Mouse (Mus musculus) thymus, adult 2 months (tissue): Measurements from ENCODE around the gene Scgb3a1. TPM values are rescaled to one million over a fixed set of nuclear protein-coding genes. Genes with fewer than 3 reads are reported as not detected.

Source experiments
- DNase-seq: peaks from one replicate; pipeline ENCODE4 v3.0.0; 2021
- H3K27ac ChIP-seq: fragments of 200-500 bp; 2 replicates; pipeline ENCODE4 v1.5.1; 2012; ENCODE audit warnings: low read length, control low read depth; ENCODE audit not compliant: control insufficient read depth, insufficient read depth
- H3K27me3 ChIP-seq: fragments of 200-500 bp; 2 replicates; pipeline ENCODE4 v1.6.1; 2012; ENCODE audit warnings: mild to moderate bottlenecking, low read length, moderate library complexity, mixed read lengths; ENCODE audit not compliant: control insufficient read depth, insufficient read depth
- H3K36me3 ChIP-seq: fragments of 200-500 bp; 2 replicates; pipeline ENCODE4 v1.6.1; 2012; ENCODE audit warnings: mild to moderate bottlenecking, low read length, moderate library complexity; ENCODE audit not compliant: control insufficient read depth, insufficient read depth
- H3K4me1 ChIP-seq: fragments of 200-500 bp; replicated peaks from 2 replicates; pipeline ENCODE4 v1.6.1; 2012; ENCODE audit warnings: low read length; ENCODE audit not compliant: control insufficient read depth, insufficient read depth
- H3K4me3 ChIP-seq: fragments of 200-500 bp; 2 replicates; pipeline ENCODE4 v1.5.1; 2012; ENCODE audit warnings: mild to moderate bottlenecking, low read length, control low read depth, moderate library complexity; ENCODE audit not compliant: control insufficient read depth, insufficient read depth
- CTCF ChIP-seq: fragments of 200-500 bp; IDR thresholded peaks from 2 replicates; pipeline ENCODE4 v1.5.1; 2012; ENCODE audit warnings: mild to moderate bottlenecking, control low read depth, low read length, moderate library complexity, borderline replicate concordance; ENCODE audit not compliant: control insufficient read depth, poor library complexity, insufficient read depth; ENCODE audit errors: extremely low read depth
- POLR2A ChIP-seq: fragments of 200-500 bp; IDR thresholded peaks from 2 replicates; pipeline ENCODE4 v1.6.1; 2012; ENCODE audit warnings: mild to moderate bottlenecking, low read length, control low read depth, moderate library complexity; ENCODE audit not compliant: control insufficient read depth, poor library complexity, insufficient read depth; ENCODE audit errors: extremely low read depth
- WGBS: fragments of 180-500 bp; shearing (Covaris S2); methylation state at CpG from one replicate; pipeline ENCODE4 v1.1.7; 2018; 5-methylcytosine and 5-hydroxymethylcytosine counted together
- polyA plus RNA-seq: library from polyadenylated mRNA; depleted of rRNA; stranded (reverse); fragments of >200 nt; gene quantifications from 2 replicates; pipeline ENCODE4 v1.2.3, GENCODE M21; 2012

Scgb3a1 gene
- polyA plus RNA-seq, 1 experiment, result 7.8 TPM

GRCm38 (mm10) chr11:49655501-49655900 is 7.9 kb upstream of the Scgb3a1 start:
- no peak for DNase-seq
- Histone ChIP-seq H3K4me1 (peaks cover 11% of the 10 kb centered on the region), H3K27ac (no peak overlapping the region), H3K36me3 (no peaks in the 10 kb centered on the region), H3K27me3 (no peaks in the 10 kb centered on the region), H3K4me3 (no peak overlapping the region)
- TF ChIP-seq CTCF (no peak), POLR2A (no peak)

- H3K4me3 ChIP-seq, result no peak overlapping the region
- no peaks in the 10 kb centered on the region for H3K36me3 ChIP-seq
- 95% methylated on average over 4 of the region's 4 CpGs for WGBS
- DNase-seq, result no peak
- H3K27me3 ChIP-seq, result no peaks in the 10 kb centered on the region
- H3K4me1 ChIP-seq, result peaks cover 11% of the 10 kb centered on the region
- no peak overlapping the region for H3K27ac ChIP-seq
- TF ChIP-seq POLR2A (no peak), CTCF (no peak)
Observed at GRCm38 (mm10) chr11:49658065-49658464, 5.3 kb upstream of the Scgb3a1 start.

- 24% methylated on average over 10 of the region's 10 CpGs for WGBS
- DNase-seq, result no peak
- no peak for TF ChIP-seq CTCF
- no peak overlapping the region for H3K4me3 ChIP-seq
- peaks cover 11% of the 10 kb centered on the region for H3K4me1 ChIP-seq
- no peaks in the 10 kb centered on the region for H3K27me3 ChIP-seq
- no peaks in the 10 kb centered on the region for H3K36me3 ChIP-seq
- no peak overlapping the region for H3K27ac ChIP-seq
Observed at GRCm38 (mm10) chr11:49658791-49659469, 4.5 kb upstream of the Scgb3a1 start.

GRCm38 (mm10) chr11:49659470-49659799 is 4.0 kb upstream of the Scgb3a1 start:
- Histone ChIP-seq H3K36me3 (no peaks in the 10 kb centered on the region), H3K27me3 (no peaks in the 10 kb centered on the region), H3K27ac (no peak overlapping the region), H3K4me1 (peaks cover 11% of the 10 kb centered on the region), H3K4me3 (no peak overlapping the region)
- no peak for DNase-seq
- TF ChIP-seq POLR2A (no peak), CTCF (no peak)
- WGBS, result 89% methylated on average over 7 of the region's 7 CpGs

- Histone ChIP-seq H3K36me3 (no peaks in the 10 kb centered on the region), H3K27me3 (no peaks in the 10 kb centered on the region), H3K4me3 (no peak overlapping the region), H3K4me1 (peaks cover 16% of the 10 kb centered on the region), H3K27ac (no peak overlapping the region)
- 78% methylated on average over 15 of the region's 15 CpGs for WGBS
- no peak for DNase-seq
- TF ChIP-seq POLR2A (no peak), CTCF (no peak)
Observed at GRCm38 (mm10) chr11:49662292-49662780, 1.1 kb upstream of the Scgb3a1 start.

GRCm38 (mm10) chr11:49664262-49665140 is 1.1 kb downstream of the Scgb3a1 start:
- H3K27ac ChIP-seq, result no peak overlapping the region
- no peak for DNase-seq
- H3K36me3 ChIP-seq, result peaks cover 7% of the 10 kb centered on the region
- H3K4me1 ChIP-seq, result peaks cover 5% of the 10 kb centered on the region
- WGBS, result 59% methylated on average over 12 of the region's 12 CpGs
- no peak for TF ChIP-seq POLR2A
- TF ChIP-seq CTCF, result no peak
- no peaks in the 10 kb centered on the region for H3K27me3 ChIP-seq
- H3K4me3 ChIP-seq, result no peak overlapping the region

- 85% methylated on average over 4 of the region's 4 CpGs for WGBS
Observed at GRCm38 (mm10) chr11:49665462-49665861, 2.1 kb downstream of the Scgb3a1 start.

More at GRCm38 (mm10) chr11:49665462-49665861, 2.1 kb downstream of the Scgb3a1 start:
- no peak overlapping the region for H3K4me3 ChIP-seq
- no peak overlapping the region for H3K27ac ChIP-seq
- no peak for TF ChIP-seq CTCF
- no peak for TF ChIP-seq POLR2A
- no peak for DNase-seq
- no peaks in the 10 kb centered on the region for H3K27me3 ChIP-seq
- H3K4me1 ChIP-seq, result peaks cover 4% of the 10 kb centered on the region; the same call in 1 of the 2 replicates
- H3K36me3 ChIP-seq, result peaks cover 7% of the 10 kb centered on the region
